Mouse (Mus musculus): ENCODE measurements around the gene Vmn1r211.
"Not testable (repeated sequence)": the region's sequence is repeated elsewhere in the genome, so short reads cannot be mapped to it uniquely, and the experiment has no call there.

GRCm38 (mm10) chr13:22809582-22809981 lies 47.8 kb downstream of the Vmn1r211 start, which contains the start of gene Vmn1r209:
- not testable (repeated sequence) for TF ChIP-seq POLR2A (IDR thresholded peaks at IDR 0.05; ENCODE audit: insufficient read depth, low read length); CTCF (IDR thresholded peaks at IDR 0.05; ENCODE audit: low read depth, low read length); EP300 (IDR thresholded peaks at IDR 0.05; ENCODE audit: insufficient read depth, low read depth, low read length)

Measured in ES-Bruce4 (cell line).